Mouse (Mus musculus) CH12.LX (cell line): ENCODE data around the gene Sfta2. TPM values are rescaled to one million over a fixed set of nuclear protein-coding genes. Genes with fewer than 3 reads are reported as not detected.

Experiments used
- DNase-seq: peaks from one replicate; pipeline ENCODE4 v3.0.0-alpha.2; 2013; ENCODE audit errors: extremely low read depth
- H3K27ac ChIP-seq: 2 replicates; pipeline ENCODE4 v1.5.1; 2012; ENCODE audit warnings: low read depth, mild to moderate bottlenecking, control low read depth, moderate library complexity; ENCODE audit not compliant: insufficient read depth
- H3K27me3 ChIP-seq: replicated peaks from 2 replicates; pipeline ENCODE3; 2012; ENCODE audit warnings: inconsistent platforms
- H3K36me3 ChIP-seq, 2 experiments: replicated peaks in 1 of 2; 2 replicates each; pipeline versions ENCODE3 to v1.6.1; 2012; ENCODE audit warnings: inconsistent platforms in 1 of 2, low read length in 1 of 2, mild to moderate bottlenecking in 1 of 2, mixed read lengths in 1 of 2, moderate library complexity in 1 of 2; ENCODE audit not compliant: control insufficient read depth in 1 of 2, insufficient read depth in 1 of 2
- H3K4me1 ChIP-seq, 2 experiments: 2 replicates each; pipeline ENCODE4 v1.6.1; 2012; ENCODE audit warnings: inconsistent platforms in 1 of 2, moderate library complexity in 1 of 2; ENCODE audit not compliant: insufficient read depth in 2 of 2, control insufficient read depth in 1 of 2
- H3K4me2 ChIP-seq: 2 replicates; pipeline ENCODE4 v1.6.1; 2012; ENCODE audit warnings: low read depth, mild to moderate bottlenecking, control low read depth; ENCODE audit not compliant: poor library complexity, insufficient read depth, severe bottlenecking
- H3K4me3 ChIP-seq, 3 experiments: fragments of 150-350 bp in 1 of 3; sonication (generic) in 1 of 3; replicated peaks in 1 of 3; 2 replicates each; pipeline versions ENCODE3 to v1.5.1; 2011 to 2012; ENCODE audit warnings: low read depth in 2 of 3, low read length in 2 of 3, mild to moderate bottlenecking in 2 of 3, moderate library complexity in 2 of 3, control low read depth in 1 of 3, improper control_type of control experiment in 1 of 3, inconsistent platforms in 1 of 3, mixed read lengths in 1 of 3; ENCODE audit not compliant: poor library complexity in 1 of 3
- H3K79me2 ChIP-seq: replicated peaks from 2 replicates; pipeline ENCODE4 v1.6.1; 2012; ENCODE audit warnings: mild to moderate bottlenecking, moderate library complexity; ENCODE audit not compliant: control insufficient read depth, poor library complexity, insufficient read depth, severe bottlenecking; ENCODE audit errors: extremely low read depth
- H3K9ac ChIP-seq: 2 replicates; pipeline ENCODE4 v1.6.1; 2012; ENCODE audit warnings: low read depth, mild to moderate bottlenecking, control low read depth, moderate library complexity; ENCODE audit not compliant: insufficient read depth
- H3K9me3 ChIP-seq: replicated peaks from 2 replicates; pipeline ENCODE3; 2012; ENCODE audit warnings: low read length, inconsistent platforms, mixed read lengths
- BHLHE40 ChIP-seq: IDR thresholded peaks from 2 replicates; pipeline ENCODE4 v1.6.1; 2011; ENCODE audit warnings: mild to moderate bottlenecking, low read depth, low read length, improper control_type of control experiment
- CHD1 ChIP-seq: IDR thresholded peaks from 2 replicates; pipeline ENCODE4 v1.6.1; 2012; ENCODE audit warnings: low read depth, low read length, improper control_type of control experiment, inconsistent platforms
- CHD2 ChIP-seq: IDR thresholded peaks from 2 replicates; pipeline ENCODE4 v1.6.1; 2011; ENCODE audit warnings: low read length, improper control_type of control experiment
- CTCF ChIP-seq, 2 experiments: IDR thresholded peaks in 1 of 2; conservative IDR thresholded peaks in 1 of 2; 2 replicates each; pipeline ENCODE4 v1.5.1; 2011 to 2012; ENCODE audit warnings: low read depth in 2 of 2, low read length in 2 of 2, improper control_type of control experiment in 1 of 2, inconsistent platforms in 1 of 2, mild to moderate bottlenecking in 1 of 2, moderate library complexity in 1 of 2
- E2F4 ChIP-seq: IDR thresholded peaks from 2 replicates; pipeline ENCODE4 v1.6.1; 2011; ENCODE audit warnings: low read depth, low read length, improper control_type of control experiment; ENCODE audit not compliant: insufficient replicate concordance
- ELF1 ChIP-seq: IDR thresholded peaks from 2 replicates; pipeline ENCODE4 v1.6.1; 2014; ENCODE audit warnings: low read depth, mild to moderate bottlenecking, inconsistent platforms, low read length, improper control_type of control experiment
- EP300 ChIP-seq: IDR thresholded peaks from 2 replicates; pipeline ENCODE4 v1.6.1; 2011; ENCODE audit warnings: low read length, improper control_type of control experiment
- ETS1 ChIP-seq: conservative IDR thresholded peaks from 2 replicates; pipeline ENCODE4 v1.6.1; 2012; ENCODE audit warnings: low read depth, mild to moderate bottlenecking, inconsistent platforms, low read length, improper control_type of control experiment, moderate library complexity
- GABPA ChIP-seq: IDR thresholded peaks from 2 replicates; pipeline ENCODE4 v1.6.1; 2012; ENCODE audit warnings: low read depth, low read length, improper control_type of control experiment, inconsistent platforms; ENCODE audit not compliant: insufficient replicate concordance
- JUND ChIP-seq: conservative IDR thresholded peaks from 2 replicates; pipeline ENCODE4 v1.6.1; 2011; ENCODE audit warnings: low read depth, low read length, improper control_type of control experiment
- MAFK ChIP-seq: IDR thresholded peaks from 2 replicates; pipeline ENCODE4 v1.6.1; 2011; ENCODE audit warnings: low read length, improper control_type of control experiment; ENCODE audit not compliant: insufficient replicate concordance
- MAX ChIP-seq: IDR thresholded peaks from 2 replicates; pipeline ENCODE4 v1.6.1; 2011; ENCODE audit warnings: low read length, improper control_type of control experiment
- MXI1 ChIP-seq: IDR thresholded peaks from 2 replicates; pipeline ENCODE4 v1.6.1; 2011; ENCODE audit warnings: mild to moderate bottlenecking, low read depth, low read length, improper control_type of control experiment
- MYC ChIP-seq: IDR thresholded peaks from 2 replicates; pipeline ENCODE4 v1.6.1; 2011; ENCODE audit warnings: low read depth, mild to moderate bottlenecking, improper control_type of control experiment, low read length
- POLR2A ChIP-seq: IDR thresholded peaks from 2 replicates; pipeline ENCODE4 v1.6.1; 2011; ENCODE audit warnings: low read depth, mild to moderate bottlenecking, improper control_type of control experiment, low read length
- RCOR1 ChIP-seq: conservative IDR thresholded peaks from 2 replicates; pipeline ENCODE4 v1.6.1; 2012; ENCODE audit warnings: low read depth, mild to moderate bottlenecking, inconsistent platforms, low read length, improper control_type of control experiment
- SIN3A ChIP-seq: IDR thresholded peaks from 2 replicates; pipeline ENCODE4 v1.6.1; 2012; ENCODE audit warnings: low read length, improper control_type of control experiment, inconsistent platforms
- TBP ChIP-seq: conservative IDR thresholded peaks from 2 replicates; pipeline ENCODE4 v1.6.1; 2011; ENCODE audit warnings: low read depth, low read length, improper control_type of control experiment
- TCF12 ChIP-seq: IDR thresholded peaks from 2 replicates; pipeline ENCODE4 v1.6.1; 2014; ENCODE audit warnings: low read depth, mild to moderate bottlenecking, inconsistent platforms, low read length, improper control_type of control experiment
- USF2 ChIP-seq: conservative IDR thresholded peaks from 2 replicates; pipeline ENCODE4 v1.6.1; 2011; ENCODE audit warnings: low read depth, low read length, improper control_type of control experiment
- ZC3H11A ChIP-seq: IDR thresholded peaks from 2 replicates; pipeline ENCODE4 v1.6.1; 2012; ENCODE audit warnings: low read depth, mild to moderate bottlenecking, inconsistent platforms, low read length, improper control_type of control experiment
- ZKSCAN1 ChIP-seq: IDR thresholded peaks from 2 replicates; pipeline ENCODE4 v1.6.1; 2012; ENCODE audit warnings: low read depth, inconsistent platforms, low read length, improper control_type of control experiment, borderline replicate concordance
- dilution Hi-C: fragments of 300-500 bp; cut with MboI; formaldehyde crosslinking; loops from 2 replicates; pipeline ENCODE4 v1.14.3; 2020; ENCODE audit warnings: low sequenced_read_pairs; ENCODE audit not compliant: extremely low pct_unique_long_range_greater_than_20kb, extremely low pct_ligation_motif_present
- in situ Hi-C: fragments of 300-500 bp; cut with MboI; formaldehyde crosslinking; loops from 3 replicates; pipeline ENCODE4 v1.14.3; 2019; ENCODE audit warnings: low sequenced_read_pairs, low pct_ligation_motif_present, low pct_unique_long_range_greater_than_20kb, mixed read lengths
- polyA plus RNA-seq: library from polyadenylated mRNA; unstranded; fragments of >175 nt; gene quantifications from 2 replicates; pipeline ENCODE4 v1.2.1, GENCODE M21; 2012; ENCODE audit warnings: low read depth; ENCODE audit not compliant: insufficient read length
- total RNA-seq, 2 experiments: library from RNA; depleted of rRNA; stranded (reverse); fragments of 300-350 nt in 1 of 2; fragments of >200 nt in 1 of 2; gene quantifications; 2 replicates each; pipeline ENCODE4 v1.2.3; 2012 to 2014

Sfta2 gene
- total RNA-seq (2012; rRNA removed) (not detected in 2 replicates), total RNA-seq (2014; rRNA removed) (not detected in 2 replicates), polyA plus RNA-seq (not detected in 2 replicates)

DNA sequence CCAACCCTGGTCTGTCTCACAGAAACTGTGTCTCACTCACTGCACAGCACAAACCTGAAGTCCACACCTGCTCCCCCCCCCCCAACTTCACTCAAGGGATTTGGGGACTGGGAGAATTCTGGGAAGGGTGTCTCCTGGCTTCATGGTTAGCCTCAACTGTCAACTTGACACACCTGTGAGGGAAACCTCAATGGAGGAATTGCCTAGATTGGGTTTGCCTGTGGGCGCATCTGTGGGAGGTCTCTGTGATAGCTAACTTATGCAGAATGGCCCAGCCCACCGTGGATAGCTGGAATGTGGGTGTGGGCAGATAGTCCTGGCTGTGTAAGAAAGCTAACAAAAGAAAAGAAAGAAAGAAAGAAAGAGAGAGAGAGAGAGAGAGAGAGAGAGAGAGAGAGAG lies at the start of gene Sfta2:
Gene Sfta2 (plus strand): TSS at position 301 of the 400 bp plus-strand sequence.
- no peak within 1 kb of the TSS for H3K27ac ChIP-seq
- H3K36me3 ChIP-seq, result no peaks in the 10 kb centered on the region
- DNase-seq, result no peak
- H3K27me3 ChIP-seq, result peaks cover 33% of the 10 kb centered on the region
- H3K4me1 ChIP-seq, result peaks cover 0 to 6% of the 10 kb centered on the region in 2 experiments; a peak in 1 of 4 replicates
- no peak within 1 kb of the TSS for H3K4me2 ChIP-seq
- TF ChIP-seq JUND (no peak), BHLHE40 (no peak), ELF1 (no peak), EP300 (no peak), CTCF (conservative IDR thresholded peaks at IDR 0.05 in 1 of 2, IDR thresholded peaks at IDR 0.05 in 1 of 2; ENCODE audit: low read depth in 2 of 2, low read length in 2 of 2) (no peak), MAX (no peak), MYC (no peak), USF2 (no peak), SIN3A (no peak), GABPA (no peak), ZC3H11A (no peak), RCOR1 (no peak), CHD2 (no peak), TBP (no peak), CHD1 (no peak), TCF12 (no peak), POLR2A (no peak), ETS1 (no peak), ZKSCAN1 (no peak)
- dilution Hi-C loops, result no loop called here
- H3K9ac ChIP-seq, result no peak within 1 kb of the TSS
- in situ Hi-C loops, result no loop called here
- H3K4me3 ChIP-seq, result no peak within 1 kb of the TSS
- H3K9me3 ChIP-seq, result peaks cover 6% of the 10 kb centered on the region
- H3K79me2 ChIP-seq, result no peaks in the 10 kb centered on the region

DNA sequence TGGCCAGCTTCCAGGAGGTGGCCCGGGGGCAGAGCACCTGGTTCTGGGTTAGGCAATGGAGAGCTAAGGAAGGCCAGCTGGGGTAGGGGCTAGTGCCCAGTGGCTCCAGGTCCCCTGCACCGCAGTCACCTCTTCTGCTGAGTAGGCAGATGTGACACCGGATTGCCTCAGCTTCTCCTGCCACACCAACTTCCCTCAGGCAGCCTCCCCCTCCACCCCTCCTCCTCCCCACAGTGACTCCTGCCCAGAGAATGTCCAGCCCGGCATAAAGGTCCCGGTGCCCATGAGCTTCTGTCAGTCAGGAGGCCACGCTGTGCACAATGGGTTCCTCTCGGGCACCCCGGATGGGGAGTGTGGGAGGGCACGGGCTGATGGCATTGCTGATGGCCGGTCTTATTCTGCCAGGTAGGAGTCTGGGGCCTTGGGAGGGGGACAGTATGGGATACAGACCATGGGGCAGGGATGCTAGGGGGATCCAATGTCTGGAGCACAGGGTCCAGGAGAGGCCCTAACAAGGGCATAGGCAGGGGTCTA lies 49.4 kb upstream of the Sfta2 start, which contains the start of gene Cdsn:
Gene Cdsn (plus strand): TSS at position 248 of the 534 bp plus-strand sequence.
- H3K27ac ChIP-seq, result peak within 1 kb of the TSS; percentile 47
- H3K9ac ChIP-seq, result peak within 1 kb of the TSS; percentile 15; the same call in 1 of the 2 replicates
- in situ Hi-C loops, result loop anchor here (5.0 kb wide), 1 partner anchor 35 kb away; the partner anchor contains the start of genes Cchcr1 and Tcf19
- H3K27me3 ChIP-seq, result peaks cover 2% of the 10 kb centered on the region
- H3K4me3 ChIP-seq, result peak within 1 kb of the TSS in 1 of 3 experiments; percentile 23
- H3K9me3 ChIP-seq, result peaks cover 3% of the 10 kb centered on the region
- H3K4me1 ChIP-seq, result peaks cover 25 to 52% of the 10 kb centered on the region in 2 experiments
- peaks cover 0 to 4% of the 10 kb centered on the region in 2 experiments for H3K36me3 ChIP-seq
- TF ChIP-seq MAFK (0 out of 2 replicates have a peak, but pooled peaks have one; percentile 41), E2F4 (no peak), USF2 (no peak), TCF12 (no peak), TBP (no peak), MXI1 (no peak), POLR2A (no peak; the same call in 1 of the 2 replicates), EP300 (no peak), BHLHE40 (no peak)
- H3K79me2 ChIP-seq, result no peaks in the 10 kb centered on the region
- DNase-seq, result no peak
- no peak within 1 kb of the TSS for H3K4me2 ChIP-seq
- dilution Hi-C loops, result no loop called here
